Mouse (Mus musculus): ENCODE results near the gene Dynlt1c.

The Dynlt1c gene

GRCm38 (mm10) chr17:6656471-6656870 is 55.0 kb downstream of the Dynlt1c start:
- DNase-seq: peak in 1 of 2 experiments; percentile 4

- peak in 1 of 2 experiments; percentile 17 for DNase-seq
Measured at GRCm38 (mm10) chr17:6658801-6659200, 57.3 kb downstream of the Dynlt1c start, which contains the start of gene Sytl3. TSS of gene Sytl3 (plus strand) at chr17:6659093.

All from lung, postnatal 4 days (tissue).